Mouse (Mus musculus) induced T-regulatory cell, adult 2 months (primary cell): Measurements from ENCODE around the gene Mllt11.

Source experiments
- DNase-seq: peaks from one replicate; pipeline ENCODE4 v3.0.0-alpha.2; 2012; ENCODE audit warnings: low read depth

The Mllt11 gene

GRCm38 (mm10) chr3:95173256-95173949, 58.6 kb downstream of the Mllt11 start:
- DNase-seq, result peak; percentile 34

GRCm38 (mm10) chr3:95172526-95173255, 59.3 kb downstream of the Mllt11 start:
- DNase-seq, result no peak

- no peak for DNase-seq
Observed at GRCm38 (mm10) chr3:95171105-95171504, 60.9 kb downstream of the Mllt11 start.

- no peak for DNase-seq
Observed at GRCm38 (mm10) chr3:95169996-95170395, 62.0 kb downstream of the Mllt11 start.
